Mouse (Mus musculus): Measurements from ENCODE around the gene Abcb8. TPM values are rescaled to one million over a fixed set of nuclear protein-coding genes. Genes with fewer than 3 reads are reported as not detected.

Gene Abcb8
- polyA plus RNA-seq, 1 experiment from 2014 or later, result 49.6 TPM

GRCm38 (mm10) chr5:24352251-24352859 lies 41.1 kb upstream of the Abcb8 start:
- Histone ChIP-seq H3K4me2 (peak overlapping the region; percentile 98), H3K4me1 (peaks cover 56% of the 10 kb centered on the region), H3K9ac (no peak overlapping the region), H3K9me3 (no peaks in the 10 kb centered on the region), H3K27ac (peak overlapping the region; percentile 92), H3K4me3 (peak overlapping the region; percentile 66), H3K36me3 (no peaks in the 10 kb centered on the region), H3K27me3 (peaks cover 55% of the 10 kb centered on the region)
- peak; percentile 85 for ATAC-seq (ENCODE audit: borderline replicate concordance, extremely low read depth, low FRiP score, low TSS enrichment)
- WGBS, result 1% methylated on average over 24 of the region's 24 CpGs

DNA sequence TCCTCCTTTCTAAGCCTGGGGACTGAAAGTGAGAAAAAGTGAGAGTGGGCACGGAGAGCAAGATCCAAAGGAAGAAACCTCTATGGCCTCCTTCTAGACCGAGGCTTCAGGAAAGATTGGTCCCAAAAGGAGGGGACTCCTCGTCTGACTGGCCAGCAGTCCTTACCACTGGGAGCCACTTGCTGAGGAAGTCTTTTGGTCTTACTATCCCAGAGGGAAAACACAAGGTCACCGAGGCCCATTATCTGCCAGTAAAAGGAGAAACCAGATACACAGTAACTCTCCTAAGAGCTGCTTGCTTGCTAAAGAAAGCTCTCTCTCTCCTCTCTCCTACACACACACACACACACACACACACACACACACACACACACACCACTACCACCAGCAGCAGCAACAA lies 40.1 kb upstream of the Abcb8 start:
- WGBS, result 30% methylated on average over 4 of the region's 4 CpGs

GRCm38 (mm10) chr5:24356764-24357163 lies 36.7 kb upstream of the Abcb8 start:
- H3K27ac ChIP-seq, result no peak overlapping the region
- ATAC-seq (ENCODE audit: borderline replicate concordance, extremely low read depth, low FRiP score, low TSS enrichment), result no peak
- H3K9me3 ChIP-seq, result no peaks in the 10 kb centered on the region
- no peak overlapping the region for H3K4me3 ChIP-seq
- no peak overlapping the region for H3K4me2 ChIP-seq
- 39% methylated on average over 4 of the region's 4 CpGs for WGBS
- H3K4me1 ChIP-seq, result peaks cover 16% of the 10 kb centered on the region
- no peaks in the 10 kb centered on the region for H3K36me3 ChIP-seq
- peaks cover 39% of the 10 kb centered on the region for H3K27me3 ChIP-seq
- no peak overlapping the region for H3K9ac ChIP-seq

More for the DNA sequence above, 40.1 kb upstream of the Abcb8 start:
- Histone ChIP-seq H3K36me3 (no peaks in the 10 kb centered on the region), H3K4me1 (peaks cover 46% of the 10 kb centered on the region), H3K27me3 (peaks cover 52% of the 10 kb centered on the region), H3K27ac (peak overlapping the region; percentile 92; the same call in 1 of the 2 replicates), H3K4me3 (no peak overlapping the region), H3K4me2 (no peak overlapping the region), H3K9ac (no peak overlapping the region), H3K9me3 (no peaks in the 10 kb centered on the region)
- no peak for ATAC-seq (ENCODE audit: borderline replicate concordance, extremely low read depth, low FRiP score, low TSS enrichment)

DNA sequence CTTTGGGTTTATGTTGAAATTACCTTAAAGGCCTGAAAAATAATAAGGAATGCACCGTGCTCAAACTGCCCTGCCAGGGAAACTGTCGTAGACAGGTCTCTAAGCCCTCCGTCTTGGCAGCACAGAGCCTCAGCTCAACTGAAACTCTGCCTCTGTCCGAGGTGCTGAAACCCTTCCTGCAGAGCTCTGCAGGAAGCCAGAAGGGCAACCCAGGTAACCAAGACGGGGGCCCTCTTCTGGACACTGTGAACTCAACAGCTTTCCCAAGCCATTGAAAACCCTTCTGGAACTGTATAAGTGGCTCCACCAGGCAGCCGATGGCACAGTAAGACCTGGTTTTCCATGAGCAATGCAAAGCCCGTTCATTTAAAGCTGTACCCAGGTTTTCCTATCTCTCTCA lies 36.0 kb upstream of the Abcb8 start:
- no peak overlapping the region for H3K4me3 ChIP-seq
- no peaks in the 10 kb centered on the region for H3K9me3 ChIP-seq
- no peak for ATAC-seq (ENCODE audit: borderline replicate concordance, extremely low read depth, low FRiP score, low TSS enrichment)
- WGBS, result 9% methylated on average over 7 of the region's 7 CpGs
- H3K4me2 ChIP-seq, result no peak overlapping the region
- H3K27ac ChIP-seq, result no peak overlapping the region
- peaks cover 9% of the 10 kb centered on the region for H3K4me1 ChIP-seq
- H3K36me3 ChIP-seq, result no peaks in the 10 kb centered on the region
- no peak overlapping the region for H3K9ac ChIP-seq
- H3K27me3 ChIP-seq, result peaks cover 32% of the 10 kb centered on the region

DNA sequence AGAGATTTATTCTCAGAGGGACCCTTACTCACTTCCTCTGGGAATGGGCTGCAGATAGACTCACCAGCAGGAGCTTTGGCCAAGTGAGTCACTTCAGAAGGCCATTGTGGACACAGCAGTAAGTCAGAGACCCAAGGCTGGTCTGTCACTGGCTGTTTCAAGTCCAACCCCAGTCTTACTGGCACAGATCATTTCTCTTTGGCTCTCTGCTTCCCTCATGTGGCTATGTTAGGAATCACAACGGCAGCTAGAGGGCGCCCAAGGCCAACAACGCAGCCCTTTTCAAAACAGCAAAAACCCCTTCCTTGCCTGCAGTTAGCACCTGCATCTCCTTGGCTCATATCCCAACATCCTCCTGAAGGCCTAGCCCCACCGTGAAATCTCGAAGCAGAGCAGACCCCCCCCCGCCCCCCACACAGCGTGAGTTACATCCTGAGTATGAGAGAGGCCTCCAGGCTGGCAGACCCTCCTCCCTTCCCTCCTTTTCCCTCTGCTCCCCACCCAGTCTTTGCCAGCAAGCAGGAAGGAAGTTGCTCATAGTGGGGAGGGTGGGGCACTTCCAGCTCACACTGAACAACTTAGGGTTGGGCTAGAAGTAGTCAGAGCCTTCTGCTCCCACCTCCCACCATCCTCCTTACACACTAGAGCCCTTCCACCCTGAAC lies 32.5 kb upstream of the Abcb8 start:
- H3K27ac ChIP-seq, result no peak overlapping the region
- H3K4me1 ChIP-seq, result no peaks in the 10 kb centered on the region; the same call in 1 of the 2 replicates
- peak; percentile 66; the same call in 1 of the 2 replicates for ATAC-seq (ENCODE audit: borderline replicate concordance, extremely low read depth, low FRiP score, low TSS enrichment)

GRCm38 (mm10) chr5:24363467-24363866 lies 30.0 kb upstream of the Abcb8 start:
- no peak overlapping the region for H3K27ac ChIP-seq
- H3K27me3 ChIP-seq, result peaks cover 6% of the 10 kb centered on the region; the same call in 1 of the 2 replicates
- H3K36me3 ChIP-seq, result no peaks in the 10 kb centered on the region
- H3K9me3 ChIP-seq, result no peaks in the 10 kb centered on the region
- H3K4me1 ChIP-seq, result no peaks in the 10 kb centered on the region; the same call in 1 of the 2 replicates
- no peak overlapping the region for H3K9ac ChIP-seq
- no peak for ATAC-seq (ENCODE audit: borderline replicate concordance, extremely low read depth, low FRiP score, low TSS enrichment)
- no peak overlapping the region for H3K4me3 ChIP-seq
- WGBS, result 76% methylated on average over 2 of the region's 2 CpGs
- H3K4me2 ChIP-seq, result no peak overlapping the region

More for the DNA sequence above, 32.5 kb upstream of the Abcb8 start:
- Histone ChIP-seq H3K4me2 (no peak overlapping the region), H3K9ac (no peak overlapping the region), H3K27me3 (peaks cover 6% of the 10 kb centered on the region; the same call in 1 of the 2 replicates), H3K4me3 (no peak overlapping the region), H3K9me3 (no peaks in the 10 kb centered on the region), H3K36me3 (no peaks in the 10 kb centered on the region)
- 0% methylated on average over 7 of the region's 7 CpGs for WGBS

DNA sequence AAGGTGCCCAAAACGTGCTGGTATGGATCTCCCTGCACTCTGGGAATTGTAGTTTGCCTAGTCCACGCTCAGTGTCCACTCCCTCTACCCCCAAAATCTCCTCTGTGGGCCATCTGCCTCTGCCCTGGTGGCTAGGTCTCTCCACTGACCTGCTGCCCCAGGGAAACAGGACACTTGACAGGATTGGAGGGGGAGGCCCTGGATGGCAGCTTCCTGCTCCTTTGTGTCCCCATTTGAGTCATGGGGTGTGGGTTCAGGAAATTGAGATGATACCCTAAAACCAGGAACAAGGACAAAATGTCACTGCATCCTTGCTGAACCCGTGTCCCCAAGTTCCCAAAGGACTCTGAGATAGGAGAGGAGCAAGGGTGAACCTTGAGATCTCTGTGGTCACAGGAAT lies 29.4 kb upstream of the Abcb8 start:
- Histone ChIP-seq H3K9ac (no peak overlapping the region), H3K27ac (no peak overlapping the region), H3K36me3 (no peaks in the 10 kb centered on the region), H3K9me3 (no peaks in the 10 kb centered on the region), H3K4me3 (no peak overlapping the region), H3K27me3 (no peaks in the 10 kb centered on the region), H3K4me1 (no peaks in the 10 kb centered on the region; the same call in 1 of the 2 replicates), H3K4me2 (no peak overlapping the region)
- ATAC-seq (ENCODE audit: borderline replicate concordance, extremely low read depth, low FRiP score, low TSS enrichment), result no peak
- 46% methylated on average over 3 of the region's 3 CpGs for WGBS

- Histone ChIP-seq H3K9ac (no peak within 1 kb of the TSS), H3K27ac (peak within 1 kb of the TSS; percentile 58), H3K27me3 (no peaks in the 10 kb centered on the region), H3K36me3 (no peaks in the 10 kb centered on the region), H3K4me2 (peak within 1 kb of the TSS; percentile 50), H3K4me1 (no peaks in the 10 kb centered on the region; the same call in 1 of the 2 replicates), H3K9me3 (no peaks in the 10 kb centered on the region), H3K4me3 (peak within 1 kb of the TSS; percentile 31)
- 52% methylated on average over 12 of the region's 12 CpGs for WGBS
- peak; percentile 41; the same call in 1 of the 2 replicates for ATAC-seq (ENCODE audit: borderline replicate concordance, extremely low read depth, low FRiP score, low TSS enrichment)
Measured at GRCm38 (mm10) chr5:24364508-24364907, 29.0 kb upstream of the Abcb8 start, which contains the start of gene Nos3. TSS of gene Nos3 (plus strand) at chr5:24364810.

- H3K4me3 ChIP-seq, result peak overlapping the region; percentile 31
- H3K27me3 ChIP-seq, result no peaks in the 10 kb centered on the region
- H3K27ac ChIP-seq, result peak overlapping the region; percentile 58
- no peak overlapping the region for H3K9ac ChIP-seq
- WGBS, result 80% methylated on average over 10 of the region's 10 CpGs
- no peaks in the 10 kb centered on the region for H3K9me3 ChIP-seq
- H3K36me3 ChIP-seq, result no peaks in the 10 kb centered on the region
- H3K4me2 ChIP-seq, result peak overlapping the region; percentile 50
- no peaks in the 10 kb centered on the region; the same call in 1 of the 2 replicates for H3K4me1 ChIP-seq
- no peak for ATAC-seq (ENCODE audit: borderline replicate concordance, extremely low read depth, low FRiP score, low TSS enrichment)
Measured at GRCm38 (mm10) chr5:24364963-24365362, 28.5 kb upstream of the Abcb8 start.

GRCm38 (mm10) chr5:24365528-24365927 lies 27.9 kb upstream of the Abcb8 start:
- no peaks in the 10 kb centered on the region for H3K27me3 ChIP-seq
- H3K9ac ChIP-seq, result no peak overlapping the region
- no peaks in the 10 kb centered on the region for H3K9me3 ChIP-seq
- 23% methylated on average over 5 of the region's 5 CpGs for WGBS
- no peaks in the 10 kb centered on the region; the same call in 1 of the 2 replicates for H3K4me1 ChIP-seq
- peak overlapping the region; percentile 50 for H3K4me2 ChIP-seq
- H3K36me3 ChIP-seq, result no peaks in the 10 kb centered on the region
- no peak for ATAC-seq (ENCODE audit: borderline replicate concordance, extremely low read depth, low FRiP score, low TSS enrichment)
- H3K27ac ChIP-seq, result peak overlapping the region; percentile 58; the same call in 1 of the 2 replicates
- peak overlapping the region; percentile 31 for H3K4me3 ChIP-seq

GRCm38 (mm10) chr5:24366426-24366825 lies 27.0 kb upstream of the Abcb8 start:
- Histone ChIP-seq H3K4me1 (no peaks in the 10 kb centered on the region; the same call in 1 of the 2 replicates), H3K27ac (no peak overlapping the region), H3K9ac (no peak overlapping the region), H3K27me3 (no peaks in the 10 kb centered on the region), H3K9me3 (no peaks in the 10 kb centered on the region), H3K36me3 (no peaks in the 10 kb centered on the region), H3K4me2 (no peak overlapping the region), H3K4me3 (no peak overlapping the region)
- 75% methylated on average over 9 of the region's 9 CpGs for WGBS
- ATAC-seq (ENCODE audit: borderline replicate concordance, extremely low read depth, low FRiP score, low TSS enrichment), result no peak

GRCm38 (mm10) chr5:24369767-24370166 lies 23.7 kb upstream of the Abcb8 start:
- Histone ChIP-seq H3K4me3 (no peak overlapping the region), H3K4me2 (no peak overlapping the region), H3K4me1 (peaks cover 6% of the 10 kb centered on the region), H3K27me3 (no peaks in the 10 kb centered on the region), H3K9me3 (no peaks in the 10 kb centered on the region), H3K27ac (no peak overlapping the region), H3K9ac (no peak overlapping the region), H3K36me3 (no peaks in the 10 kb centered on the region)
- 82% methylated on average over 9 of the region's 9 CpGs for WGBS
- no peak for ATAC-seq (ENCODE audit: borderline replicate concordance, extremely low read depth, low FRiP score, low TSS enrichment)

All from lung, embryonic 15.5 days (tissue).